Mouse (Mus musculus) stomach, embryonic 14.5 days (tissue): Measurements from ENCODE around the gene Esyt1. TPM values are rescaled to one million over a fixed set of nuclear protein-coding genes. Genes with fewer than 3 reads are reported as not detected.
"Not testable (repeated sequence)": the region's sequence is repeated elsewhere in the genome, so short reads cannot be mapped to it uniquely, and the experiment has no call there.

Source experiments
- ATAC-seq: fragments of 200-750 bp; cut with Nextera tagmentation; 2 replicates; pipeline ENCODE4 v1.8.0; 2017; ENCODE audit warnings: low read depth, moderate TSS enrichment; ENCODE audit not compliant: insufficient number of reproducible peaks, insufficient read depth, low FRiP score
- H3K27ac ChIP-seq: fragments of 300-500 bp; sonication (generic); 2 replicates; pipeline ENCODE4 v1.5.1; 2014; ENCODE audit warnings: mild to moderate bottlenecking, low read length, moderate library complexity, mixed read lengths
- H3K27me3 ChIP-seq: fragments of 300-500 bp; sonication (generic); 2 replicates; pipeline ENCODE4 v1.6.1; 2014; ENCODE audit warnings: low read length, control low read depth, mixed read lengths; ENCODE audit not compliant: control insufficient read depth, insufficient read depth
- H3K36me3 ChIP-seq: fragments of 300-500 bp; sonication (generic); 2 replicates; pipeline ENCODE4 v1.6.1; 2014; ENCODE audit warnings: mild to moderate bottlenecking, control low read depth, low read length, moderate library complexity, mixed read lengths; ENCODE audit not compliant: control insufficient read depth, insufficient read depth
- H3K4me1 ChIP-seq: fragments of 300-500 bp; sonication (generic); 2 replicates; pipeline ENCODE4 v1.6.1; 2014; ENCODE audit warnings: low read length, control low read depth, mixed read lengths; ENCODE audit not compliant: control insufficient read depth, insufficient read depth
- H3K4me2 ChIP-seq: fragments of 300-500 bp; sonication (generic); replicated peaks from 2 replicates; pipeline ENCODE4 v1.6.1; 2014; ENCODE audit warnings: low read depth, low read length, control low read depth
- H3K4me3 ChIP-seq: fragments of 300-500 bp; sonication (generic); 2 replicates; pipeline ENCODE4 v1.5.1; 2014; ENCODE audit warnings: low read depth, low read length, control low read depth
- H3K9ac ChIP-seq: fragments of 300-500 bp; sonication (generic); replicated peaks from 2 replicates; pipeline ENCODE4 v1.6.1; 2014; ENCODE audit warnings: low read depth, mild to moderate bottlenecking, control low read depth, low read length, moderate library complexity, mixed read lengths
- H3K9me3 ChIP-seq: fragments of 300-500 bp; sonication (generic); 2 replicates; pipeline ENCODE4 v1.6.1; 2016; ENCODE audit warnings: low read depth, low read length, control low read depth; ENCODE audit not compliant: control insufficient read depth
- WGBS: fragments of 180-500 bp; shearing (Covaris S2); extraction: QIAGEN DNeasy Blood & Tissue Kit; methylation state at CpG from one replicate; pipeline ENCODE4 v1.1.7; 2014; 5-methylcytosine and 5-hydroxymethylcytosine counted together
- polyA plus RNA-seq: library from polyadenylated mRNA; unstranded; fragments of >200 nt; fragmentation: Nextera tagmentation; extraction: Ambion mirVana; gene quantifications from 2 replicates; pipeline ENCODE4 v1.2.1, GENCODE M21; 2014

The Esyt1 gene
- polyA plus RNA-seq, 1 experiment from 2014 or later, result 25.8 TPM

DNA sequence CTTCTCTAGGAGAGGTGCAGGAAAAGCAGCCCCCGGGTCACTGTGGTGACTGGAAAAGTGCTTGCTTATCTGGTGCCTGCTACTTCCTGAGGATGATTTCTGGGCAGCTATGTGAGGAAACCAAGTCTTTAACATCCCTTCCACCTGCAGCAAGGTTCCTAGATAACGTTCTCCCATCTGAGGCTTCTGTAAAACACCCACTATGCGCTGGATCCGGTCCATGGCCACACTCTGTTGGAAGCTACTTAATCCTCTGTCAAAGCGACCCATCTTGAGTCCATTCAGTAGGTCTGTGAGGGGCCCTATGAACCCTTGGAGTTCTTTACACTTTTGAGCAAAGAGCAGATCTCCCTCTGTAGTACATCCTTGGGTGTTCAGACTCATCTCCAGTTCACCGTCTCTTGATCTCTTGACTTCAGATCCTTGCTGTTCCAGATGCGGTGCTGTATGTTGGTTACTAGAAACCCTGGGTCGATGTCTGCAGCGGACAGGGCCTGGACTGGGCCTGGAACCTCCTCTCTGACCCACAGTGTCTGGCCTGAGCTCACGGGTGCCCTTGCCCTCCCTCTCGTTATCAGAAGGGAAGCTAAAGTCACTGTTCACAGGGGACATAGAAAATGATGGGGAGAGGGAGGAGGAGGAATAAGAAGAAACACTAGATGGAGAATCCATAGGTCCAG, 24.6 kb upstream of the Esyt1 start:
- 92% methylated on average over 11 of the region's 11 CpGs for WGBS

DNA sequence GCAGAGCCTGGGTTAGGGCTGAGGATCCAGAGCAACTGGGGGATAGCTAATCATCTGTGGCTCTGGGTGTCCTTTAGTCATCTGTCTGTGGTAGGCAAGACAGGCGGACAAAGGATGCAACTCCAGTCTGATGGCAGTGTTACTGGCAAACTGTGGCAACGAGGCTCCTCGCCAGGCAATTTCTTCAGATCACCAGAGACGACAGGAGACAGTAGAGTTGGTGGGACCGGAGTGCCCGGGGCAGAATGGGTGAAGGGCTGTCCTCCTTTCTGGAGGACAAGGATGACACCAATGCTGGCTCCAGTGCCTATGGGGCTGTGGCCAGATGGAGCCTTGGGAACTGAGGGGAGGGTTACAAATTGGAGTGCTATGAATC, 24.0 kb upstream of the Esyt1 start:
- 69% methylated on average over 6 of the region's 6 CpGs for WGBS
- not testable (repeated sequence) for H3K9me3 ChIP-seq, H3K4me2 ChIP-seq, H3K4me3 ChIP-seq, H3K36me3 ChIP-seq, H3K4me1 ChIP-seq, H3K27me3 ChIP-seq, ATAC-seq, H3K9ac ChIP-seq, H3K27ac ChIP-seq

More for the DNA sequence above, 24.6 kb upstream of the Esyt1 start:
- H3K4me2 ChIP-seq, H3K36me3 ChIP-seq, H3K4me3 ChIP-seq, H3K27me3 ChIP-seq, H3K4me1 ChIP-seq, H3K27ac ChIP-seq, H3K9ac ChIP-seq, H3K9me3 ChIP-seq, ATAC-seq: not testable (repeated sequence)

DNA sequence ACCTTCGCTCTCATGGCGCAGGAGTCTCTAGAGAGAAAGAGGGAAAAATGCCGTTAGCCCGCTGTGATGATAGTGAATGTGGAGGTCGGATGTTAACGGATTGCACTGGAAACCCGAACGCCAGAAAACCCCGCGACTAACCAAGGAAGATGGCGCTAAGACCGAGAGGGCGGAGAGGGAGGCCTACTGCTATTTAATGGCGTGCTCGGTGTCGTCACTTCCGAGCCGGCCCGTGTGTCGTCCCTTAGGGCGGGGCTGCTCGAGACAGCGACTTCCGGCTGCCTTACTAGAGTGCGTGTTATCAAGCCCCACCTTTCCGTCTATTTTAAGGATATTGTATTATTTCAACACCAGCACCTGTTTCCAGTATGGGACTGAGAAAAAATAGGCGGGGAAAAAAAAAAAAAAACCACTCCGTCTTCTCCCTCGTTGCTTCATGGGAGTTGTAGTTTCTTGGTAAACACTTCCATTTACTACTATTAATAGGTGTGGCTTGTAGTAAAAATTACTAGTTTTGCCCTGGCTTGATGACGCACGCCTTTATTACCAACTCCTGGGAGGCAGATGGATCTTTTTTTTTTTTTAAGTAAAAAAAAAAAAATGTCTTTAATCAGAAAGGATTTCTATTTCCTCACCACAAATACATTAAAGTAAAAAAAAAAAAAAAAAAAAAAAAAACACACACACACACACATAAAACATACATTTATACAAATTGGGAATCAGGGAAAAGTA, 23.4 kb upstream of the Esyt1 start, which contains the start of gene Rpl41:
Rpl41 (minus strand) TSS at position 359 of the 735 bp plus-strand sequence.
- peak within 1 kb of the TSS; percentile 94 for H3K27ac ChIP-seq
- H3K4me3 ChIP-seq, result peak within 1 kb of the TSS; percentile 73
- peak; percentile 93 for ATAC-seq
- peak within 1 kb of the TSS; percentile 89 for H3K9ac ChIP-seq
- no peaks in the 10 kb centered on the region for H3K27me3 ChIP-seq
- WGBS, result under 1% methylated on average over 31 of the region's 31 CpGs
- no peaks in the 10 kb centered on the region for H3K9me3 ChIP-seq
- H3K36me3 ChIP-seq, result peaks cover 13% of the 10 kb centered on the region
- H3K4me1 ChIP-seq, result 0 out of 2 replicates have a peak, but pooled peaks cover 3% of the 10 kb centered on the region
- H3K4me2 ChIP-seq, result peak within 1 kb of the TSS; percentile 69

DNA sequence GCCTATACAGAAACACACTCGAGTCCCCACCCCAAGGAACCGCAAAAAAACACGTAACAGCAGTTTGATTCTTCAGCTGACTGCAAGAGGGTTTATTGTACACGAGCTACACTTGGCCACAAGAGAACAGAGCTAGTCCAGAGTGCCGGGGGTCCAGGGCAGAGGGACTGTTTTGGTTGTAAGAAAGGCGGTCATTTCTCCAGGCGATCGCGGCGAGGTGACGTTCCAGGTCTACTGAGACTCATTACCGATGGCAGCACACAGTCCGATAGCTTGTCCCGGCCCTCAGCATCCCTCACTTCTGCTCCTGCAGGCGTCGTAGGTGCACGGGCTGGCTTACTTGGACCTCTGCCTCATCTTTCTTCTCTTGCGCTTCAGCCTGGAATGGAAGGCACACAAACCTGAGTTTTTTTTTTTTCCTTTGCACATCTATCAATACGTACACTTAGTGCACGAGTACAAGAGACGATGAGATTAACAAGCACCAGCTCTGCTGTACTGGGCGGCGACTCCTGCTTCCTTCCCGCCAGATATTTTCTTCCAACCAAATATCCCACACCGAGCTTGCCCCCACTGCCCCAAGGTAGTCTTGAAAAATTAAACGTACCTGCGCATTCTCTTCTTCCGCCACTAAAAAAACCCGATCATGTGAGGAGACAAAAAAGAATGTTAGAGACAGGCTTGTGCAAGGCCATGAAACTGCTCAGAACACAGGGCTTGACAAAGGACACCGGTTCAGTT, 22.6 kb upstream of the Esyt1 start:
- Histone ChIP-seq H3K36me3 (peaks cover 22% of the 10 kb centered on the region), H3K4me3 (peak overlapping the region; percentile 73), H3K27ac (peak overlapping the region; percentile 94), H3K4me2 (peak overlapping the region; percentile 69), H3K9ac (peak overlapping the region; percentile 89)
- H3K27me3 ChIP-seq, H3K4me1 ChIP-seq, ATAC-seq, H3K9me3 ChIP-seq: not testable (repeated sequence)
- under 1% methylated on average over 28 of the region's 30 CpGs for WGBS

DNA sequence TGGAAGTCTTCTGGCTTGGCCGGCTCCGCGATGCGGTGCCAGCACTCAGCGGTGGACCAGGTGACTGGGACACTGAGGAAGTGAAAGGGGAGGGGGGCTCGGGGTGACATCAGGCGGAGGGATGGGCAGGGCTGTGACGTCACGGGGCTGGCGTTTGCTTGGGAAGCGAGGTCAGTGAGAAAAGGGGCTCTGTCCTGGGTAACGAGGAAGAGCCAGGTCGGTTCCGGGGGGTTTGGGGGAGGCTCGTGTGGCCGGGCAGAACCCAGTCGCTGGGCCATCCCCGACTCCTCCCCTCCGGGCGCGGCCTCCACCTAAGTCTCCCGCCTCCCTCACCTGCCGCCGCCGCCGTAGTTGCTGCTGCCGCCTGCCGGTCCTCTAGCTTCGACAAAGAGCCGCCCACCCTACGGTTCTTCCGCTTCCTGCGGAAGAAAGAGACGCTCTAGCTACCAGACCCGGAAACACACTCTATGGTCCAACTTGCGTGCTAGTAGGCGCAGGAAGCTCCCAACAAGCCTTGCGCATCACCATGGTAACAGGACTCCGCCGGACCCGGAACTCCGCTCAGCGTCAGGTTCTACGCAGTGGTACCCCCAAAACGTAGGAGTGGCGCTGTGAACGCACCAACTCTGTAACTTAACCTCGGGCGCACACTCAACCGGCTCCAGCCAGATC, 21.8 kb upstream of the Esyt1 start, which contains the start of gene Zc3h10:
Zc3h10 (minus strand) TSS at position 414 of the 672 bp plus-strand sequence.
- Histone ChIP-seq H3K4me3 (peak within 1 kb of the TSS; percentile 73), H3K9me3 (no peaks in the 10 kb centered on the region), H3K27me3 (no peaks in the 10 kb centered on the region), H3K36me3 (peaks cover 28% of the 10 kb centered on the region), H3K4me1 (0 out of 2 replicates have a peak, but pooled peaks cover 3% of the 10 kb centered on the region), H3K9ac (peak within 1 kb of the TSS; percentile 89), H3K4me2 (peak within 1 kb of the TSS; percentile 69), H3K27ac (peak within 1 kb of the TSS; percentile 94)
- WGBS, result under 1% methylated on average over 50 of the region's 50 CpGs
- peak; percentile 93 for ATAC-seq

DNA sequence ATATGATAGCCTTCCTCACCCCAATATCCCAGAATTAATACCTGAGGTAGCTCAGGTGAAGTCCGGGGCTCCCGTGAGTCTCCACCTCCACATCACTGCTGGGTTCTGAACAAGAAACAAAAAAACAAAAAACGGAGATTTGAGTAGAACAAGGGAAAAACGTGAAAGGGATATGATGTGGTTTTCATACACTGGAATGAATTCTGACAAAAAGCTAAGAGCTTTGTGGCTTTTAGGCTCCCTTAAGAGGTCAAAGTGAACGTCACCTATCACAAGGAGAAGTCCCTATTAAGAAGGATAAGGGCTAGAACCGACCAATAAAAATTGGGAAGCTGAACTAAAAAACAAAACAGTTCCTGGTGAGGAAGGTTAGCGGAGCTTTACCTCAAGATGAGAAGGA, 21.1 kb upstream of the Esyt1 start:
- Histone ChIP-seq H3K9me3 (no peaks in the 10 kb centered on the region), H3K27me3 (no peaks in the 10 kb centered on the region), H3K9ac (peak overlapping the region; percentile 37), H3K4me1 (0 out of 2 replicates have a peak, but pooled peaks cover 3% of the 10 kb centered on the region), H3K4me2 (peak overlapping the region; percentile 69), H3K4me3 (peak overlapping the region; percentile 73), H3K36me3 (peaks cover 35% of the 10 kb centered on the region), H3K27ac (peak overlapping the region; percentile 93)
- 15% methylated on average over 7 of the region's 7 CpGs for WGBS
- no peak for ATAC-seq

DNA sequence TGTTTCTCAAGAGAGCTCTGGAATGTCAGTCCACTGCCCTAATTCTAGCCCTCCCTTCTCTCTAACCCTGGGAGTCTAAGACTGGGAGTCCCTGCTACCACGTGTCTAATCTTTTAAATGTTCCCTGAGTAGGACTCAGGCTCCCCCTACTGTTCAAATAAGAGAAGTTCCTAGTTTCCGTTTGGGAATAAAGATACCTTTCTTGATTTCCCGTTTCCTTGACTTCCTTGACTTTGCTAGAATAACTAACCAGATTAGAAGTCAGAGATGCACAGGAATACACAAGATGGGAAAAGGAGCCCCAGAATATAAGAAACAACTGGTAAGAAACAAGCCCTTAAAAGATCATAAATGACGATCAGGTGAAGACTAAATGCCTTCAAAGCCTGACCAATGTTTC, 20.7 kb upstream of the Esyt1 start:
- peak overlapping the region; percentile 73 for H3K4me3 ChIP-seq
- no peaks in the 10 kb centered on the region for H3K9me3 ChIP-seq
- no peak for ATAC-seq
- H3K9ac ChIP-seq, result no peak overlapping the region; the same call in 1 of the 2 replicates
- H3K27ac ChIP-seq, result no peak overlapping the region
- H3K4me2 ChIP-seq, result peak overlapping the region; percentile 69
- 0 out of 2 replicates have a peak, but pooled peaks cover 3% of the 10 kb centered on the region for H3K4me1 ChIP-seq
- peaks cover 35% of the 10 kb centered on the region for H3K36me3 ChIP-seq
- WGBS, result 12% methylated on average over 4 of the region's 4 CpGs
- no peaks in the 10 kb centered on the region for H3K27me3 ChIP-seq

DNA sequence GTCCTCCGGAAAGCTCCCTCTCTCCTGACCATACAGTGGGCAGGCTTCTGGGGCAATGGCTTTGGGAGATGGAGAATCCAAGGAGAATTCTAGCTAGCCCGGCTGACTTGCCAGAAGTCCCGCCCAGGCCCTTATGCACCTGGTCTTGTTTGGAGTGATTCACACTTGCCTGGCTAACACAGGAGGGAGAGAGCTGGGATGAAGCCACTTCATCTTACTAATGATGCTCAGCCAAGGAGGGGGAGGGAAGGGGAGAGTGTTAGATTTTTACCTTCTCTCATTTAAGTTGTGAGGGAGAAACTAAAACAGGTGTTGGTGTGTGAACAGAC, 19.9 kb upstream of the Esyt1 start:
- no peaks in the 10 kb centered on the region for H3K9me3 ChIP-seq
- H3K36me3 ChIP-seq, result peaks cover 35% of the 10 kb centered on the region
- H3K4me1 ChIP-seq, result 0 out of 2 replicates have a peak, but pooled peaks cover 3% of the 10 kb centered on the region
- WGBS, result 81% methylated on average over 3 of the region's 3 CpGs
- no peak overlapping the region for H3K4me2 ChIP-seq
- no peak overlapping the region for H3K9ac ChIP-seq
- H3K27ac ChIP-seq, result no peak overlapping the region
- H3K27me3 ChIP-seq, result no peaks in the 10 kb centered on the region
- no peak for ATAC-seq
- H3K4me3 ChIP-seq, result no peak overlapping the region
